Mouse (Mus musculus) MEL-GATA-1-ER (cell line): ENCODE data around the gene Gna15.

Source experiments
- DNase-seq: peaks from one replicate; pipeline ENCODE4 v3.0.0-alpha.2; 2012; ENCODE audit warnings: low read depth; ENCODE audit errors: extremely low read depth

The Gna15 gene

DNA sequence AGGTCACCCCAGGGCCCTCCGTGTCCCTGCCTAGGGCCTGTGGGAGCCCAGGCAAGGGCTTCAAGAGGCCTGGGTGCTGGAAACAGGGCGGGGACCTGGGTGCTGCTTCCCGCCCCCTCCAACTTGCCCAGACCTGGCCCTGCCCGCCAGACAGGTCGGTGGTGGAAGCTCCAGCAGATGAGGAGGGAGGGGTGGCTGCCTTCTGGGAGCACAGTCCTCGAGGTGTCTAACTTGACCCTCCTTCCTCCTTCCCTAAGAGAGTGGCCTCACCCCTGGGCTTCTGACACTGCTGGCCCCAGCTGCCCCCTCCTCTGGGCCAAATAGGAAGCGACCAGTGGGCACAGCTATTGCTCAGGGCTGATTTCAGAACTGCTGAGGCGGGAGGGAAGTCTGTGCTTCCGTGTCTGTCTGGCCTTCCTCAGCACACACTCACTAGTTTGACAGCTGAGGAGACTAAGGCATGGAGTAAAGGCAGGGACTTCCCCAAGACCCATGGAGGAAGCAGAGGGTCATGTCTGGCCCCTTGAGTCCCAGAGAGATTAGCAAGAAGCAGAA lies at the start of gene Gna15:
TSS of gene Gna15 (minus strand) at position 175 of the 555 bp plus-strand sequence.
- peak; percentile 65 for DNase-seq

- DNase-seq = no peak
Observed at GRCm38 (mm10) chr10:81572975-81573374, 49.0 kb upstream of the Gna15 start.

DNA sequence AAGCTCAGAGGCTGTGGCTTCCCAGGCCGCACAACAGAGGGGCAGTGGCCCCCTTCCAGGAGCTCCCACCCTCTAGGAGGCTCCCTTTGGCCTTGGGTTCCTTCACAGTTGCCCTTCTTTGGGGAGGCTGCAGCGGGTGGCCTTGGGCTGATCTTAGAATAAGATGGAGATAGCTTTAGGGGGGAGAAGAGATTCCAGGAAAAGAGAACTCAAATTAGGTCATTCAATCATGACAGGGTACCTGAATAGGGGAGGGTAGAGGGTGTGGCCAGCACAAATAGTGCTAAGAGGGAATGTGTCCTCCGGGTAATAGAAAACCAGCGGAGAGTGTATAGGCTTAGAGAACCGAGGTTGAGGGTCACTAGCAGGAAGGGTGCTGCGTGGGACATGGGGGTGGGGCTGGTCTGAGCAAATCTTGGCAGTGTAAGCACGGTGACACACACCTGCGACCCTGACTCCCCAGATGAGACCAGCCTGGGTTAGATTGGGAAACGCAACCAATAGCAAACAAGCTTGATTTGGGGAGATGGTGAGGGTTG lies 48.2 kb upstream of the Gna15 start:
- DNase-seq = no peak

GRCm38 (mm10) chr10:81571501-81571876 lies 47.5 kb upstream of the Gna15 start:
- peak; percentile 98 for DNase-seq

GRCm38 (mm10) chr10:81570831-81571500 lies 46.9 kb upstream of the Gna15 start:
- DNase-seq = no peak

DNA sequence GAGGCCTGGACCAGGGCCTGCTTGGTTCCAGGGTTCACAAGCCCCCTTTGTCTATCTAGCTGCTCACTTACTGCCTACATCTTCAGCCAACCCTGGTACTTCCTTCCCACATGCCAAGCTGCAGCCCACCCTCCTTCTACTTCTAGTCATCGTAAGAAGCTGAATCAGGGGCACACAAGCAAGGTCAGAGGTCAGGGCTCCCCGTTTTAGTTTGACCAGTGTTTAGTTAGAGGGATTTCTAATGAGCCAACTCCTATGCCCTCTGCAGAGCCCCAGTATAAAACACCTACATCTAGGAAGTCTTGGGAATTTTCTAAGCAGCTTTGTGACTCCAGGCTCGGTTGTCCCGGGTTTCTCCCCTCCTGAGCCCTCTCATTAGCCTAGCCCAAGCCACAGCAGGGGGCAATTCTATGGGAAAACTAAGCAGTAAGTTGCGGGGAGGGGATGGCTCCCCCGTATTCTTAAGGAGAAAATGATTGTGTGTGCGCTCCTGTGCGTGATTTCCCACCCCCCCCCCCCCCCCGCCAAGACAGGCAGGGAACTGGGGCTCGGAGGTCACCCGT lies 46.3 kb upstream of the Gna15 start:
- no peak for DNase-seq

DNA sequence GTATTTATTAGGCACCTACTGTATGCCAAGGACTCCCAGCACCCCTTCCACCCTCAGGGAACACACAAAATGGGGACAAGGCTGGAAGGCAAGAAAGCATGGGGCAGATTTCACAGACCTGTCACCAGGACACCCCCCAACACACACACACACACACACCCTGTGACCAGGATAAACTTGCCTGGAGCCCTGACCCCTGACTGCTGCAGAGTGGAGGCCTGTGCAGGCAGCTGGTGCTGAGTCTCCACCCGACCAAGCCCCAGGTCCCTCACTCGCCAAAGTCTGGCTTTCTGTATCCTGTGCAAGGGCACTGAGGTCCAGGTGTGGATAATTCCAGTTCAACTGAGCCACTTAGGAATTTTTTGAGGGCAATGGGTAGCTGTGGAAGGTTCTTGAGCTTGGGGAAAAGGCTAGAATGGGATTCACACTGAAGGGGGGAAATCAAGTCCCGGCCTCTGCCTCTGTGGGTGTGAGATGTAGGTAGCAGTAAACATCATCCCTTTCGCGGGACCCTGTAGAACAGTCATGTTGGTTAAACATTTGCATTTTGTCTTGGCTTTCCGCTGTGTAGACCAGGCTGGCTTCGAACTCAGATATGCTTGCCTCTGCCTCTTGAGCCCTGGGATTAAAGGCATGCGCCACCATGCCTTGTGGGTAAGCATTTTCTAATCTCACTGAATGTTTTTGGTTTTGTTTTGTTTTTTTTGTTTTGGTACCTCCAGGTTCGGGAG lies 45.6 kb upstream of the Gna15 start:
- DNase-seq = no peak

DNA sequence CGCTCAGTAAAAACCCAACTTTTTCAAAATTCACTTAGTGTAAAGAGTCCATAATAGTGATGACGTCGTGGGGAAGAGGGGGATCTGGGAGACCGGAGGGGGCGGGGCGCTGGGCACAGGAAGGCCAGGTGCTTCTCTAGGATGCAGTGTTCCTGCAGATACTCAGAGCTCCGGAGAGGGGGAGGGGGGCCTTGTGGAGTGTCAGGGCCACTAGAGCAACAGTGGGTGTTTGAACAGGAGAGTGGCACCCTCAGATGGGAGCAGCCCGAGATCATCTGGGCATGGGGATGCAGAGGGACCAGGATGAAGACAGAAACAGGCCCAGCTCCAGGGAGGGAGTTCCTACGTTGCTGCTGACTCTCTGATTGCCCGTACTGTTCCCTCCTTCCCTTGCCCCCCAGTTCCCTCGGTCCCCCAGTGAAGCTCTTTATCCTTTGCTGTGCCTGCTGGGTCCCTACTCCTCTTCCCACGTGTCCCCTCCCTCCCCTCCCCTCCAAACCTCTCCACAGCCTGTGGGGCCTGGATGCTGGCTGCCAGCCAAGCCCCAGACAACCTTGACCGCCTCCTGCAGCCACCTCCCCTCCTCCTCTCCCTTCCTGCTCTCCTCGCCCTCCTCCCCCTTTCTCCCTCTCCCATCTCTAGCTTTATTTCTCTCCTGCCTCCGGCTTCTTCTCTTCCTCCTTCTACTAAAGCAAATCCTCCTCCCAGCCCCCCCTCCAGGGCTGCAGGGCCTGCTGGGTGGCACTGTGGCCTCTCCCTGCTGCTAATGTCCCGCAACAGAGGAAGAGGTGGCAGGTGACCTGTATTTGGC lies 44.6 kb upstream of the Gna15 start:
- no peak for DNase-seq

DNA sequence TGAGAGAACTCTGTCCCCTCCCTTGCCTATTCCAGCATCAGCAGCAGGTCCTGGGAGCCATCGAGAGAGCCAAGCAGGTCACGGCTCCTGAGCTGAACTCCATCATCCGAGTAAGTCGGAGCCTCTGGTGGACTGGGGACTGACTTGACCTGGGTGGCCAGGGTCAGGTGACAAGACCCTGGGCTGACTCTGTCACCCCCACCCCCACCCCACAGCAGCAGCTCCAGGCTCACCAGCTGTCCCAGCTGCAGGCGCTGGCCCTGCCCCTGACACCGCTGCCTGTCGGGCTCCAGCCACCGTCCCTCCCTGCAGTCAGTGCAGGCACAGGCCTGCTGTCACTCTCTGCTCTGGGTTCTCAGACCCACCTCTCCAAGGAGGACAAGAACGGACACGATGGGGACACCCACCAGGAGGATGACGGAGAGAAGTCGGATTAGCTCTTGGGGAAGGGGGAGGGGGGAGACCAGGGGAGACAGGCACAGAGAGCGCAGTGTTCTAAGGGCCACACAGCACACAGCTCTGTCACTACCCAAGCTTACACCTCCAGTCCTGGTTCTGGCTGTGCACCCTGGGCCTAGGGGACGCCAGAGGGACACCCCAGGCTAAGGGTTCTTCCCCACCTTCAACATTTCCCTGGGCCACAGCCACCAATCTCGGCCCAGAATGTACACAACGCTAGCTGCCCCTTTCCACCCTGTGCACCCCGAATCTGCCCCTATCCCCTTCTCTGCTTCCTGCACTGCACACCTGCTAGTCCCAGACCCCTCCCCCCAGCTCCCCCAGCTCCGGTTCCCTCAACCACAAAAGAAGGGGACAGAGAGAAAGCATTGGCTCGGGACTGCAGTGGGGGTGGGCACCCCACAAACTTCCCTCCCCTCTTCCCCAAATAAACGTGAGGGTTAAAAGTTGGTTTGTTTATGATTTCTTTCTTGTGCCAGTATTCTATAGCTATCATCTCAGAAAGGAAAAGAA lies 41.5 kb upstream of the Gna15 start:
- DNase-seq = no peak

- DNase-seq = no peak
Observed at GRCm38 (mm10) chr10:81564734-81565133, 40.7 kb upstream of the Gna15 start.

DNA sequence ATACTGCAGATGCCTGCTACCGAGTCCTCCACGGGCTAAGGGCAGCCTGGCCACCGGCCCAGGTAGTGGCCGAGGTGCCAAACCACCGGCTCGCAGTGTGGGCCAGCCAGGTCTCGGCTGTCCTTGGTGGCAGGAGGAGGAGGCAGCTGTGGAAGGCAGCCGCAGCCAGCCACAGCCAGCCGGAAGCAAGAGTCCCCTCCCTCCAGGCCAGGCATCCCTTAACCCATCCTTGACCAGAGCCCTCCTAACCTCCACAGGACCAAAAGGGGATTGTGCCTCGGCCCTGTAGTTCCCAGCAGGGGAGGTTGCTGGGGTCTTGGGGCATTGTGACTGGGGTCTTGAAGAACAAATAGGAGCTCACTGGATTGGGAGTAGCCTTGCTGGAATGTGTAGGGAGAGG lies 40.2 kb upstream of the Gna15 start:
- DNase-seq = no peak

- DNase-seq = no peak
Observed at GRCm38 (mm10) chr10:81563481-81563880, 39.5 kb upstream of the Gna15 start.

DNA sequence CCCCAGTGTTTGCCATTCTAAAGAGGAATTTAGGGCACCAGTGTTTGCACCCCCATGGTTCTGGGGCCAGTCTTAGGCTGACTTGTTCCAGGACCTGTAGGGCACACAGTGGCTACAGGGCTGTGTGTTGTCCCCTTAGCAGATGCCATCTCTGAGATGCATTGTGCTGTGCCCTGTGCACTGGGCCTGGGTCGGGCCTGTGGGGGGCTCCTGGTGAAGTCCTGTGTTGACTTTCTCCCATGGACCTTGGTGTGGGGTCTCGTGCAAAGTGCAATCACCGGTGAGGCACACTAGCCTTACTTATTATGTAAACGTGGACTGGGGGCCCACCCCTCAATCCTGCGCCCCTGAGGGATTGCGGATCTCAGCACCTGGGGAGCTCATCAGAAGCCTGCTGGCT lies 38.4 kb upstream of the Gna15 start:
- no peak for DNase-seq

GRCm38 (mm10) chr10:81560719-81561459 lies 36.9 kb upstream of the Gna15 start:
- DNase-seq = no peak

DNA sequence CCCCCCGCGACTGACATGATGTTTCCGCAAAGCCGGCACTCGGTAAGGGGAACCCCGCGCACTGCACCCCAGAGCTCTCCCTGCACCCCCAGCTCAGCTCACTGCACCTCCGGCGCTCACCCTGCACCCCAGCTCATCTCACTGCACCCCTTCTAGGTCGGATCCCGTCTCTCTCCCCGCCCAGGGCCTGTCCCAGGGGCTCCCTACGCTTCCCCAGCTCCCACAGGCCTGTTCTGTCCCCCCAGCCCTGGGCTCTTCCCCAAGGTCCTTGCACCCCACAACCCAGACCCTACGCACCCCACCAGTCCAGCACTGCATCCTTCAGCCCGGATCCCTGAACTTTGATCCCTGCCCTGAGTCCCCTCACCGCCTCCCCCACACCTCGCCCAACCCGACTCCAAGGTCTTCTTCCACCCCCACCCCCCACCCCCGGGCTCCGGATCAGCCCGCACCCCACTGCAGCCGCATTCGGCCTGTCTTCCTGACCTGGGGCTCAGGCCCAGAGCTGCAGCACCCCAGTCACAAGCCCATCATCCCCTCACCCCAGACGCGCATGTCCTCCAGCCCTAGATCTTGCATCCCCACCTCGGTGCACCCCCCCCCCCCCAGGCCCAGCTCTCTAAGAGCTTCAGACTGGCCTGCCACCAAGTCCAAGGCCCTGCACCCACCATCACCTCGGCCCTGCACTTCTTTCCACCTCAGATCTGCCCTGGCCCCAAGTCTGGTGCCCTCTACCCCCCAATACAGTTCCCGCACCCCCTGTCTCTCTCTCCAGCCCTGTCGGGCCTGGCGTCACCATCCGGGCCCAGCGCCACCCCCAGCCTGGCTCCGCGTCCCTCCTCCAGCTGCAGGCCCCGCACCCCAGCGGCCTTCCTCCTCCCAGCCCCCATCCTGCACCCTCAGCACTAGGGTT lies 35.9 kb upstream of the Gna15 start:
- DNase-seq = no peak

- DNase-seq = no peak
Observed at GRCm38 (mm10) chr10:81559163-81559626, 35.2 kb upstream of the Gna15 start, which contains the start of gene Aes. Gene Aes (plus strand): TSS chr10:81559488.

- no peak for DNase-seq
Observed at GRCm38 (mm10) chr10:81557491-81557890, 33.5 kb upstream of the Gna15 start.

GRCm38 (mm10) chr10:81556282-81556681 lies 32.3 kb upstream of the Gna15 start:
- no peak for DNase-seq
